Mouse (Mus musculus) adrenal gland, adult 8-10 months (tissue): ENCODE results near the gene Axin2. TPM values are rescaled to one million over a fixed set of nuclear protein-coding genes. Genes with fewer than 3 reads are reported as not detected.

Source experiments
- DNase-seq: peaks from one replicate; pipeline ENCODE4 v3.0.0; 2022
- total RNA-seq, 4 experiments: library from RNA; stranded (reverse); gene quantifications; 2 replicates each; pipeline ENCODE4 v1.2.4; 2022

Axin2 gene
- total RNA-seq, 4 experiments from 2014 or later = 42.3 to 93.1 (median 66.6) TPM

- no peak for DNase-seq
These were observed 9.6 kb downstream of the Axin2 start for GRCm38 (mm10) chr11:108929700-108930099.

- no peak for DNase-seq
These were observed 10.5 kb downstream of the Axin2 start for GRCm38 (mm10) chr11:108930612-108931011.

- DNase-seq = no peak
These were observed 13.7 kb downstream of the Axin2 start for GRCm38 (mm10) chr11:108933835-108934234.

- DNase-seq = no peak
These were observed 15.1 kb downstream of the Axin2 start for GRCm38 (mm10) chr11:108935128-108935868.

GRCm38 (mm10) chr11:108936016-108936792, 16.1 kb downstream of the Axin2 start:
- DNase-seq = no peak

GRCm38 (mm10) chr11:108940655-108941412, 20.7 kb downstream of the Axin2 start:
- no peak for DNase-seq

GRCm38 (mm10) chr11:108941836-108942235, 21.7 kb downstream of the Axin2 start:
- DNase-seq = no peak

- no peak for DNase-seq
These were observed 23.6 kb downstream of the Axin2 start for GRCm38 (mm10) chr11:108943741-108944140.

- DNase-seq = no peak
These were observed 25.5 kb downstream of the Axin2 start for GRCm38 (mm10) chr11:108945666-108946065.

GRCm38 (mm10) chr11:108947425-108948184, 27.5 kb downstream of the Axin2 start:
- no peak for DNase-seq

GRCm38 (mm10) chr11:108948501-108948900, 28.4 kb downstream of the Axin2 start:
- DNase-seq = no peak

GRCm38 (mm10) chr11:108948931-108949330, 28.8 kb downstream of the Axin2 start:
- no peak for DNase-seq

GRCm38 (mm10) chr11:108952343-108952742, 32.2 kb downstream of the Axin2 start:
- no peak for DNase-seq

GRCm38 (mm10) chr11:108955943-108956342, 35.8 kb downstream of the Axin2 start:
- DNase-seq = no peak

GRCm38 (mm10) chr11:108958349-108958748, 38.2 kb downstream of the Axin2 start:
- no peak for DNase-seq

GRCm38 (mm10) chr11:108959196-108959595, 39.0 kb downstream of the Axin2 start:
- DNase-seq = no peak

GRCm38 (mm10) chr11:108961651-108962065, 41.5 kb downstream of the Axin2 start:
- no peak for DNase-seq

- no peak for DNase-seq
These were observed 43.5 kb downstream of the Axin2 start for GRCm38 (mm10) chr11:108963476-108964232.

- no peak for DNase-seq
These were observed 45.6 kb downstream of the Axin2 start for GRCm38 (mm10) chr11:108965740-108966139.

GRCm38 (mm10) chr11:108973459-108973858, 53.3 kb downstream of the Axin2 start:
- no peak for DNase-seq

- no peak for DNase-seq
These were observed 53.7 kb downstream of the Axin2 start for GRCm38 (mm10) chr11:108973866-108974265.
